Mouse (Mus musculus) brain, embryonic 14.5 days (tissue): ENCODE measurements around the gene Pom121l2.

Experiments
- CTCF ChIP-seq: fragments of 200-500 bp; IDR thresholded peaks from 2 replicates; pipeline ENCODE4 v1.5.1; 2012; ENCODE audit warnings: inconsistent platforms, mild to moderate bottlenecking, moderate library complexity, borderline replicate concordance; ENCODE audit not compliant: insufficient read depth, insufficient read length; ENCODE audit errors: extremely low read depth
- POLR2A ChIP-seq: fragments of 200-500 bp; IDR thresholded peaks from 2 replicates; pipeline ENCODE4 v1.6.1; 2012; ENCODE audit warnings: mild to moderate bottlenecking, inconsistent platforms, borderline replicate concordance; ENCODE audit not compliant: poor library complexity, insufficient read depth, insufficient read length, severe bottlenecking; ENCODE audit errors: extremely low read depth

DNA sequence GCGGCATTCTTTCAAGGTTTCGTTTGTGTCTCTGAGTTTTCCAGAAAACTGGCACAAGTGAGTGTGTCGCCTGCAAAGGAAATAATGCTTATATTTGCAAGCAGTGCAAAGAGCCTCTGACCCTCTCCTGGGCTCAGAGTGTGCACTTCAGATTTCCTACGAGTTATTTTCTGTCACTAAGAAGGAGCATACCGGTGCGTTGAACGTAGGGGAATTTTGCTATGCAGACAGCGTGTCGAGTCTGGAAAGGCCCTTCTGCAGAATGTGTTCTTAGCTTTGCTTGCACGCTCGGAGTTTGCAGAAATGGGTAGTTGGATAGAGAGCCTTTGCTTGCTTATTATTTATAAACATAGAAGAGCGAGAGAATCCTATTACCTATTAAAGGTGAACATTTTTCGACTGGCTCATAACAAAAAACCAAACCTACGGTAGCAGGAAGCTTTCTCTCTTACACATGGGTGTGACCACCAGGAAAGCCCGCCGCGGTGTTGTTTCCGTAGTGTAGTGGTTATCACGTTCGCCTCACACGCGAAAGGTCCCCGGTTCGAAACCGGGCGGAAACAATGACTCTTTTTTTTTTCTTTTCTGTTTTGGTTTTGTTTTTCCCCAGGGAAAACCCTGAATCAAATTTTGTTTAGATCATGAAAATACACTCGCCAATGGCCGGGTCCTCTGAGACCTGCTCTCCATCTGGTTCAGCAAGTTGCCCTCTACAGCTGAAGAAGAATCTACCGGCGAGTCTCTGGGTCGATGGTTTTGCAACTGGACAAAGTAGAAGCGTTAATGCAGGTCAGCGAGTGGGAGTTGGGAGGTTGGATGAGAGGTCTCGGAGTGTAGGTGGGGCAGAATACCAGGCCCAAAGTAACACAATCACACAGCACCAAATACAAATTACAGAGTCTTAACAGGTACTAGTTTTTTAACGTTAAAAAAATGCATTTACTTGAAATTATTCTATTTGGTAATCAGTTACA lies 45.4 kb downstream of the Pom121l2 start:
- TF ChIP-seq POLR2A: no peak
- no peak for TF ChIP-seq CTCF
